Mouse (Mus musculus): Measurements from ENCODE around the gene Ago3. TPM values are rescaled to one million over a fixed set of nuclear protein-coding genes. Genes with fewer than 3 reads are reported as not detected.

The Ago3 gene
- total and polyA plus RNA-seq, 2 experiments from 2014 or later: 10.6 to 11.8 TPM

DNA sequence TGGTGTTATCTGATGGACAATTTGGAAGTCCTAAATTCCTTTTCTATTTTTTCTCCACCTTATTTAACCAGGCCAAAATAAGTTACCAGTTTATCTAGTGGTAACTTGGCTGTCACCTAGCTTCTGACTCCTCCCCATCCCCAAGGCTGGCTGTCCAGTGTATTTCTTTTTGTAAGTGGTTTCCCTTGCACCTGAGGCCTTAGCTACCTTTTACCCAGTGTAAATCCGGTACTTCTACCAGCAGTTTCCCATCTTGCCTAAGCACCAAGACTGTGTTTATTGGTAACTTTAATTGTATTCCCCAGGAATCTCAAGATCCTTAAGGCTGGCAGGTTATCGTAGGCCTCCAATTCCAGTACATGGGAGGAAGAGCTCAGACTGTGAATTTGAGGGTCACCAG lies 4.7 kb upstream of the Ago3 start:
- no peak overlapping the region for H3K27ac ChIP-seq (ENCODE audit: low read depth, low read length)
- no peak overlapping the region for H3K9ac ChIP-seq (replicated peaks; ENCODE audit: low read length, poor library complexity, severe bottlenecking)
- ATAC-seq (ENCODE audit: low FRiP score) (no peak), DNase-seq (ENCODE audit: low spot score) (no peak)
- H3K27me3 ChIP-seq (ENCODE audit: insufficient read depth, low read length): no peaks in the 10 kb centered on the region
- H3K4me1 ChIP-seq (ENCODE audit: insufficient read depth, low read length): no peaks in the 10 kb centered on the region
- no peak overlapping the region for H3K4me2 ChIP-seq (ENCODE audit: low read depth, low read length, poor library complexity, severe bottlenecking)
- WGBS: 94% methylated on average over 2 of the region's 2 CpGs
- H3K36me3 ChIP-seq (ENCODE audit: insufficient read depth, low read length): peaks cover 26% of the 10 kb centered on the region
- H3K4me3 ChIP-seq (ENCODE audit: low read depth, low read length): no peak overlapping the region
- TF ChIP-seq CTCF (IDR thresholded peaks at IDR 0.05): no peak
- no peaks in the 10 kb centered on the region for H3K9me3 ChIP-seq (ENCODE audit: low read length)

DNA sequence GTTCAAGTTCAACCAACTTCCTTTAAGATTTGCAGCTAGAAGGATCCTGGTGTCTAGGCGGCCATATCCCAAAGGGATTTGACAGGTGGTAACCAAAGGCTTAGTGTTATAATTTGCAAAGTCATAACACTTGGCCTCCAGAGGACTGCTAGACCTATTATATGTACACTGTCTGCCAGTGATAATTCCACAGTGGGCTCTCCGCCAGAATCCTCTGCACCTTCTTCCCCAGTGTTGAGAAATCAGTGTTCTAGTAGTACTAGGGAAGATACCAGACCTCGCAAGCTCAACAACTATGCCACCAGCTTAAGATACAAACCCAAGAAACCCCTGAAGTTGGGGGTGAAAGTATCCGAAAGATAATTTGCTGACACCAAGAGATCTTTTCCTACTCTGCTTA lies 3.8 kb upstream of the Ago3 start:
- 89% methylated on average over 4 of the region's 4 CpGs for WGBS
- no peak for TF ChIP-seq CTCF (IDR thresholded peaks at IDR 0.05)
- no peak overlapping the region for H3K9ac ChIP-seq (replicated peaks; ENCODE audit: low read length, poor library complexity, severe bottlenecking)
- no peak for ATAC-seq (ENCODE audit: low FRiP score)
- peaks cover 18% of the 10 kb centered on the region for H3K36me3 ChIP-seq (ENCODE audit: insufficient read depth, low read length)
- no peaks in the 10 kb centered on the region for H3K9me3 ChIP-seq (ENCODE audit: low read length)
- no peaks in the 10 kb centered on the region for H3K27me3 ChIP-seq (ENCODE audit: insufficient read depth, low read length)
- no peak overlapping the region for H3K4me2 ChIP-seq (ENCODE audit: low read depth, low read length, poor library complexity, severe bottlenecking)
- no peak overlapping the region for H3K27ac ChIP-seq (ENCODE audit: low read depth, low read length)
- no peak for DNase-seq (ENCODE audit: low spot score)
- H3K4me3 ChIP-seq (ENCODE audit: low read depth, low read length): no peak overlapping the region
- no peaks in the 10 kb centered on the region; the same call in 1 of the 2 replicates for H3K4me1 ChIP-seq (ENCODE audit: insufficient read depth, low read length)

GRCm38 (mm10) chr4:126431746-126432145 lies 2.4 kb upstream of the Ago3 start:
- H3K4me2 ChIP-seq (ENCODE audit: low read depth, low read length, poor library complexity, severe bottlenecking): no peak overlapping the region
- no peak overlapping the region for H3K4me3 ChIP-seq (ENCODE audit: low read depth, low read length)
- no peak for DNase-seq (ENCODE audit: low spot score)
- no peak for ATAC-seq (ENCODE audit: low FRiP score)
- H3K36me3 ChIP-seq (ENCODE audit: insufficient read depth, low read length): peaks cover 4% of the 10 kb centered on the region
- H3K4me1 ChIP-seq (ENCODE audit: insufficient read depth, low read length): no peaks in the 10 kb centered on the region; the same call in 1 of the 2 replicates
- H3K9ac ChIP-seq (replicated peaks; ENCODE audit: low read length, poor library complexity, severe bottlenecking): no peak overlapping the region
- no peaks in the 10 kb centered on the region for H3K9me3 ChIP-seq (ENCODE audit: low read length)
- 78% methylated on average over 4 of the region's 4 CpGs for WGBS
- no peak overlapping the region for H3K27ac ChIP-seq (ENCODE audit: low read depth, low read length)
- no peak for TF ChIP-seq CTCF (IDR thresholded peaks at IDR 0.05)
- H3K27me3 ChIP-seq (ENCODE audit: insufficient read depth, low read length): no peaks in the 10 kb centered on the region

- peak overlapping the region; percentile 77 for H3K27ac ChIP-seq (ENCODE audit: low read depth, low read length)
- no peaks in the 10 kb centered on the region; the same call in 1 of the 2 replicates for H3K4me1 ChIP-seq (ENCODE audit: insufficient read depth, low read length)
- no peak for TF ChIP-seq CTCF (IDR thresholded peaks at IDR 0.05)
- H3K27me3 ChIP-seq (ENCODE audit: insufficient read depth, low read length): no peaks in the 10 kb centered on the region
- WGBS: 1% methylated on average over 24 of the region's 24 CpGs
- peak overlapping the region; percentile 90 for H3K4me3 ChIP-seq (ENCODE audit: low read depth, low read length)
- DNase-seq (ENCODE audit: low spot score) (peak; percentile 24), ATAC-seq (ENCODE audit: low FRiP score) (no peak; the same call in 1 of the 2 replicates)
- no peaks in the 10 kb centered on the region for H3K36me3 ChIP-seq (ENCODE audit: insufficient read depth, low read length)
- H3K9me3 ChIP-seq (ENCODE audit: low read length): no peaks in the 10 kb centered on the region
- H3K4me2 ChIP-seq (ENCODE audit: low read depth, low read length, poor library complexity, severe bottlenecking): peak overlapping the region; percentile 87
- H3K9ac ChIP-seq (replicated peaks; ENCODE audit: low read length, poor library complexity, severe bottlenecking): peak overlapping the region; percentile 91
These were observed 542 bp downstream of the Ago3 start for GRCm38 (mm10) chr4:126428682-126429346.

DNA sequence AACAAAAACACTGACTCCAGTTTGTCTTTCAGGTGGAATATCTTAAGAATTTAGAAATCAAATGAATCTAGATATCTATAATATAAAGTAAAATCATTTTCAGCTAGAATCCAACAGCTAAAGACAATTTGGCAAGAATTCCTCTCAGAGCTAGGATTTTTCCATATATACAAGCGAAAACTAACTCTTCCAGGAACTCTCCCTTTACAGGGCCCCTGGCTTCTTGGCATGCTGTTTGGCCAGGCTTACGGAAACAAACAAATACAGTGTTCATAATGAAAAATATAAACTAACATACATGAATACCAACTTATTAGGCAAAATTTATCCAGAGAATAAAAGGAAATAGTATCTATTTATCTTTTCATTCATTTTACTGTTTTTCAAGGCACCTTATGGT lies 5.5 kb downstream of the Ago3 start:
- H3K4me1 ChIP-seq (ENCODE audit: insufficient read depth, low read length): no peaks in the 10 kb centered on the region; the same call in 1 of the 2 replicates
- H3K4me2 ChIP-seq (ENCODE audit: low read depth, low read length, poor library complexity, severe bottlenecking): no peak overlapping the region
- no peak overlapping the region for H3K9ac ChIP-seq (replicated peaks; ENCODE audit: low read length, poor library complexity, severe bottlenecking)
- DNase-seq (ENCODE audit: low spot score) (no peak), ATAC-seq (ENCODE audit: low FRiP score) (no peak)
- H3K27me3 ChIP-seq (ENCODE audit: insufficient read depth, low read length): no peaks in the 10 kb centered on the region
- H3K27ac ChIP-seq (ENCODE audit: low read depth, low read length): no peak overlapping the region
- H3K36me3 ChIP-seq (ENCODE audit: insufficient read depth, low read length): no peaks in the 10 kb centered on the region
- TF ChIP-seq CTCF (IDR thresholded peaks at IDR 0.05): no peak
- 83% methylated on average over 2 of the region's 2 CpGs for WGBS
- H3K9me3 ChIP-seq (ENCODE audit: low read length): no peaks in the 10 kb centered on the region
- no peak overlapping the region for H3K4me3 ChIP-seq (ENCODE audit: low read depth, low read length)

DNA sequence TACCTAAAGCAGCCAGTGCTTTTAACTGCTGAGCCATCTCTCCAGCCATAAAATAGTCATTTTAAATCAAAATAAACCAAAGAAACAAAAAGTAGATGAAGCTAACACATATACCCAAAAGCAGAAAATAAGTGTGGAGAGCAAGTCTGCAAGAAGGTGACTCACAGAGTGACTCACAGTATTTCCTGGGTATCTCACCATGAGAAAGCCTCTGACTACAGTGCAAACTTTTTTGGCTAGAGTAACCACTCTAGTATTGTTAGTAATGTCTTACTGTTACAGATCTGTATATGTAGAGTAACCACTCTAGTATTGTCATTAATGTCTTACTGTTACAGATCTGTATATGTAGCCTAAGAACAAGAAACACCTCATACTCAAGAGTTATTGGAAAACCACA lies 13.6 kb downstream of the Ago3 start:
- Histone ChIP-seq H3K4me1 (ENCODE audit: insufficient read depth, low read length) (no peaks in the 10 kb centered on the region), H3K36me3 (ENCODE audit: insufficient read depth, low read length) (0 out of 2 replicates have a peak, but pooled peaks cover 3% of the 10 kb centered on the region), H3K9me3 (ENCODE audit: low read length) (no peaks in the 10 kb centered on the region), H3K4me2 (ENCODE audit: low read depth, low read length, poor library complexity, severe bottlenecking) (no peak overlapping the region), H3K27me3 (ENCODE audit: insufficient read depth, low read length) (no peaks in the 10 kb centered on the region), H3K4me3 (ENCODE audit: low read depth, low read length) (no peak overlapping the region), H3K9ac (replicated peaks; ENCODE audit: low read length, poor library complexity, severe bottlenecking) (no peak overlapping the region), H3K27ac (ENCODE audit: low read depth, low read length) (no peak overlapping the region)
- ATAC-seq (ENCODE audit: low FRiP score) (no peak), DNase-seq (ENCODE audit: low spot score) (no peak)
- no peak for TF ChIP-seq CTCF (IDR thresholded peaks at IDR 0.05)

All from midbrain, postnatal 0 days (tissue).